Mouse (Mus musculus) liver, embryonic 12.5 days (tissue): ENCODE results near the gene Stxbp5. TPM values are rescaled to one million over a fixed set of nuclear protein-coding genes. Genes with fewer than 3 reads are reported as not detected.
"Not testable (repeated sequence)": the region's sequence is repeated elsewhere in the genome, so short reads cannot be mapped to it uniquely, and the experiment has no call there.

ENCODE experiments used
- ATAC-seq: fragments of 200-750 bp; cut with Nextera tagmentation; 2 replicates; pipeline ENCODE4 v1.8.0; 2017; ENCODE audit warnings: moderate number of reproducible peaks, mild to moderate bottlenecking, moderate library complexity
- H3K27ac ChIP-seq: fragments of 300-500 bp; sonication (generic); 2 replicates; pipeline ENCODE4 v1.5.1; 2016; ENCODE audit warnings: mild to moderate bottlenecking
- H3K27me3 ChIP-seq: fragments of 300-500 bp; sonication (generic); replicated peaks from 2 replicates; pipeline ENCODE4 v1.6.1; 2016; ENCODE audit warnings: mild to moderate bottlenecking, moderate library complexity
- H3K36me3 ChIP-seq: fragments of 300-500 bp; sonication (generic); 2 replicates; pipeline ENCODE4 v1.6.1; 2016; ENCODE audit warnings: mild to moderate bottlenecking, moderate library complexity
- H3K4me1 ChIP-seq: fragments of 300-500 bp; sonication (generic); 2 replicates; pipeline ENCODE4 v1.6.1; 2016
- H3K4me2 ChIP-seq: fragments of 300-500 bp; sonication (generic); 2 replicates; pipeline ENCODE4 v1.6.1; 2016; ENCODE audit warnings: mild to moderate bottlenecking, moderate library complexity
- H3K4me3 ChIP-seq: fragments of 300-500 bp; sonication (generic); 2 replicates; pipeline ENCODE4 v1.5.1; 2016; ENCODE audit warnings: mild to moderate bottlenecking, moderate library complexity
- H3K9ac ChIP-seq: fragments of 300-500 bp; sonication (generic); 2 replicates; pipeline ENCODE4 v1.6.1; 2016; ENCODE audit warnings: mild to moderate bottlenecking, moderate library complexity
- H3K9me3 ChIP-seq: fragments of 300-500 bp; sonication (generic); replicated peaks from 2 replicates; pipeline ENCODE4 v1.6.1; 2016; ENCODE audit warnings: mild to moderate bottlenecking, moderate library complexity
- WGBS: fragments of 180-500 bp; shearing (Covaris S2); methylation state at CpG from one replicate; pipeline ENCODE4 v1.1.7; 2016; ENCODE audit not compliant: insufficient replicate concordance; 5-methylcytosine and 5-hydroxymethylcytosine counted together
- polyA plus RNA-seq: library from polyadenylated mRNA; unstranded; fragments of >200 nt; fragmentation: Nextera tagmentation; extraction: Ambion mirVana; gene quantifications from 2 replicates; pipeline ENCODE4 v1.2.1, GENCODE M21; 2016

Stxbp5 gene
- polyA plus RNA-seq, 1 experiment from 2014 or later, result 6.3 TPM

GRCm38 (mm10) chr10:9888655-9889054, 12.2 kb downstream of the Stxbp5 start:
- WGBS, result 76% methylated on average over 4 of the region's 4 CpGs
- no peak for ATAC-seq
- H3K4me2 ChIP-seq, result no peak overlapping the region
- no peak overlapping the region for H3K4me3 ChIP-seq
- H3K36me3 ChIP-seq, result peaks cover 16% of the 10 kb centered on the region
- H3K27ac ChIP-seq, result no peak overlapping the region
- H3K4me1 ChIP-seq, result no peaks in the 10 kb centered on the region
- H3K27me3 ChIP-seq, result no peaks in the 10 kb centered on the region
- no peak overlapping the region for H3K9ac ChIP-seq
- no peaks in the 10 kb centered on the region for H3K9me3 ChIP-seq

- not testable (repeated sequence) for H3K27me3 ChIP-seq, ATAC-seq, H3K9ac ChIP-seq, H3K4me2 ChIP-seq, H3K27ac ChIP-seq, H3K9me3 ChIP-seq, H3K4me3 ChIP-seq
- WGBS, result 50% methylated on average over 5 of the region's 5 CpGs
- Histone ChIP-seq H3K4me1 (peaks cover 13% of the 10 kb centered on the region), H3K36me3 (peaks cover 10% of the 10 kb centered on the region)
These were observed 19.0 kb downstream of the Stxbp5 start for GRCm38 (mm10) chr10:9881781-9882320.

GRCm38 (mm10) chr10:9880070-9880728, 20.7 kb downstream of the Stxbp5 start:
- 38% methylated on average over 6 of the region's 6 CpGs for WGBS
- no peak for ATAC-seq
- no peak overlapping the region for H3K9ac ChIP-seq
- 0 out of 2 replicates have a peak, but pooled peaks cover 2% of the 10 kb centered on the region for H3K36me3 ChIP-seq
- H3K27me3 ChIP-seq, result no peaks in the 10 kb centered on the region
- H3K4me1 ChIP-seq, result peaks cover 13% of the 10 kb centered on the region
- no peak overlapping the region for H3K4me3 ChIP-seq
- no peak overlapping the region for H3K4me2 ChIP-seq
- H3K27ac ChIP-seq, result peak overlapping the region; percentile 3; the same call in 1 of the 2 replicates
- H3K9me3 ChIP-seq, result no peaks in the 10 kb centered on the region

GRCm38 (mm10) chr10:9878821-9879489, 21.9 kb downstream of the Stxbp5 start:
- H3K9ac ChIP-seq, result no peak overlapping the region
- ATAC-seq, result no peak
- 0 out of 2 replicates have a peak, but pooled peaks cover 2% of the 10 kb centered on the region for H3K36me3 ChIP-seq
- peaks cover 13% of the 10 kb centered on the region for H3K4me1 ChIP-seq
- no peak overlapping the region for H3K4me2 ChIP-seq
- H3K9me3 ChIP-seq, result no peaks in the 10 kb centered on the region
- no peaks in the 10 kb centered on the region for H3K27me3 ChIP-seq
- no peak overlapping the region for H3K4me3 ChIP-seq
- no peak overlapping the region for H3K27ac ChIP-seq
- WGBS, result 79% methylated on average over 6 of the region's 6 CpGs

- WGBS, result 31% methylated on average over 3 of the region's 3 CpGs
- H3K4me1 ChIP-seq, result peaks cover 9% of the 10 kb centered on the region; the same call in 1 of the 2 replicates
- no peak overlapping the region for H3K4me3 ChIP-seq
- no peak overlapping the region for H3K27ac ChIP-seq
- H3K4me2 ChIP-seq, result no peak overlapping the region
- H3K36me3 ChIP-seq, result 0 out of 2 replicates have a peak, but pooled peaks cover 2% of the 10 kb centered on the region
- no peak for ATAC-seq
- H3K27me3 ChIP-seq, result no peaks in the 10 kb centered on the region
- no peak overlapping the region for H3K9ac ChIP-seq
- no peaks in the 10 kb centered on the region for H3K9me3 ChIP-seq
These were observed 25.0 kb downstream of the Stxbp5 start for GRCm38 (mm10) chr10:9875905-9876304.

- 55% methylated on average over 2 of the region's 2 CpGs for WGBS
These were observed 28.7 kb downstream of the Stxbp5 start for GRCm38 (mm10) chr10:9872143-9872542.

GRCm38 (mm10) chr10:9866793-9867579, 33.9 kb downstream of the Stxbp5 start:
- Histone ChIP-seq H3K9me3 (no peaks in the 10 kb centered on the region), H3K9ac (no peak overlapping the region), H3K27ac (no peak overlapping the region), H3K4me2 (no peak overlapping the region), H3K4me3 (no peak overlapping the region), H3K36me3 (no peaks in the 10 kb centered on the region), H3K27me3 (no peaks in the 10 kb centered on the region), H3K4me1 (no peaks in the 10 kb centered on the region)
- ATAC-seq, result no peak
- WGBS, result 83% methylated on average over 17 of the region's 17 CpGs

More at GRCm38 (mm10) chr10:9872143-9872542, 28.7 kb downstream of the Stxbp5 start:
- Histone ChIP-seq H3K4me3 (no peak overlapping the region), H3K27ac (no peak overlapping the region), H3K27me3 (no peaks in the 10 kb centered on the region), H3K36me3 (no peaks in the 10 kb centered on the region), H3K4me1 (no peaks in the 10 kb centered on the region), H3K9me3 (no peaks in the 10 kb centered on the region), H3K9ac (no peak overlapping the region), H3K4me2 (no peak overlapping the region)
- no peak for ATAC-seq

GRCm38 (mm10) chr10:9860022-9860421, 40.9 kb downstream of the Stxbp5 start:
- WGBS, result 71% methylated on average over 4 of the region's 4 CpGs

GRCm38 (mm10) chr10:9859476-9859875, 41.4 kb downstream of the Stxbp5 start:
- no peak overlapping the region for H3K4me2 ChIP-seq
- H3K4me1 ChIP-seq, result no peaks in the 10 kb centered on the region
- H3K9me3 ChIP-seq, result 0 out of 2 replicates have a peak, but pooled peaks cover 7% of the 10 kb centered on the region
- ATAC-seq, result no peak
- H3K4me3 ChIP-seq, result no peak overlapping the region
- no peaks in the 10 kb centered on the region for H3K27me3 ChIP-seq
- no peak overlapping the region for H3K27ac ChIP-seq
- H3K36me3 ChIP-seq, result peaks cover 22% of the 10 kb centered on the region
- WGBS, result 83% methylated on average over 3 of the region's 3 CpGs
- H3K9ac ChIP-seq, result no peak overlapping the region

More at GRCm38 (mm10) chr10:9860022-9860421, 40.9 kb downstream of the Stxbp5 start:
- peaks cover 17% of the 10 kb centered on the region for H3K36me3 ChIP-seq
- H3K27ac ChIP-seq, result no peak overlapping the region
- no peaks in the 10 kb centered on the region for H3K4me1 ChIP-seq
- 0 out of 2 replicates have a peak, but pooled peaks cover 3% of the 10 kb centered on the region for H3K9me3 ChIP-seq
- no peak overlapping the region for H3K4me3 ChIP-seq
- H3K27me3 ChIP-seq, result no peaks in the 10 kb centered on the region
- no peak overlapping the region for H3K4me2 ChIP-seq
- ATAC-seq, result no peak
- no peak overlapping the region for H3K9ac ChIP-seq

GRCm38 (mm10) chr10:9857850-9858249, 43.0 kb downstream of the Stxbp5 start:
- Histone ChIP-seq H3K27me3 (no peaks in the 10 kb centered on the region), H3K9ac (no peak overlapping the region), H3K27ac (no peak overlapping the region), H3K4me1 (no peaks in the 10 kb centered on the region), H3K4me2 (no peak overlapping the region), H3K9me3 (peaks cover 18% of the 10 kb centered on the region), H3K4me3 (no peak overlapping the region), H3K36me3 (peaks cover 34% of the 10 kb centered on the region)
- ATAC-seq, result no peak
- WGBS, result 79% methylated on average over 2 of the region's 2 CpGs

GRCm38 (mm10) chr10:9856792-9857191, 44.1 kb downstream of the Stxbp5 start:
- no peak overlapping the region for H3K27ac ChIP-seq
- 84% methylated on average over 9 of the region's 9 CpGs for WGBS
- H3K4me1 ChIP-seq, result no peaks in the 10 kb centered on the region
- H3K4me2 ChIP-seq, result no peak overlapping the region
- H3K9ac ChIP-seq, result no peak overlapping the region
- H3K9me3 ChIP-seq, result peaks cover 19% of the 10 kb centered on the region
- no peaks in the 10 kb centered on the region for H3K27me3 ChIP-seq
- no peak overlapping the region for H3K4me3 ChIP-seq
- peaks cover 43% of the 10 kb centered on the region for H3K36me3 ChIP-seq
- no peak for ATAC-seq
